Mouse (Mus musculus) yolk sac, embryonic 10.5 days (tissue): ENCODE results near the gene Surf1.

ENCODE experiments used
- DNase-seq: peaks from one replicate; pipeline ENCODE4 v3.0.0-alpha.2; 2017; ENCODE audit warnings: low spot score

The Surf1 gene

DNA sequence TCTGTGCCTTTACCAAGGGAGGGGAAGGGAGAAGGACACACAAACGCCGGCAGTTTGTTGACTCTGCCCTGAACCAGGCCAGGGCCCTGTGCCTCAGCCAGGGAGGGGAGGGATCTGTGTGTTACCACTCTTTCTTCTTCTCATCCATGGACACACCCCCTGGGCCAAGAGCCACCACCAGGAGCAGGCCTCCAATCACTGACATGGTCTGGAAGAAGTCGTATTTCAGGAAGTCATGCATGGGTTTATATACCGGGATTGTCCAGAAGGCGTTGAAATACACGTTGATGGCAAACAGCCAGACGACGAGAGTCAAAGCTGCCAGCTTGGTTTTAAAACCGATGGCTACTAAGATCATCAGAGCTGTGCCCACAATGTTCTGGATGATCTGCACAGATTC, 5.5 kb upstream of the Surf1 start:
- DNase-seq: no peak

DNA sequence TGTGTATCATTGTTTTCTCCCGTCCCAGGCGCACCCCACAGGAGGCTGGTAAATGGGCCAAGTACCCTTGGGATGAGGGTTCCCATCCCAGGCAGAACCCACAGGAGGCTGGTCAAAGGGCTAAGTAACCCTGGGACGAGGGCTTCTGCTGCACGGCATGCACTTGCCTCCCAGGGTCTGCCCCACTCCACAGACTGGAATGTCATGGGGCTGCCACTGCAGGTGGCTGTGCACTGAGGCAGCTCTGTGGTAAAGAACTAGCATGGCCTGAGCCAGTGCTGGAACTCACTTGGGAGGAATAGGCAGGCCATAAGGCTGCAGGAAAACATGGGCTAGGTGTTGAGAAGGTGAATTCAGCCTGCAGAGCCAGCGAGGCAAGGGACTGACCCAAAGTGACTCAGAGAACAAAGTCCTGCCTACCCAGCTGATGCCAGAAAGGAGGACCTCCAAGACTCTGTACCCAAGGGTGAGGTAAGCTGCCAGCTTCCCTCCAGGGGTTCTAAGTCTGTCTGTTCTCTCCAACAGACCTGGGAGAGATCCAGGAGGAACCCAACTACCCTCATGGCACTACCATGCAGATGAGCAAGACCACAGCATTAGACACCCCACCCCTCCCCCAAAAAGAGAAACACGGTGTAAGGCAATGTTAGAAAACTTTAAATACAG, 4.0 kb upstream of the Surf1 start:
- no peak for DNase-seq

GRCm38 (mm10) chr2:26919684-26920083, 3.4 kb upstream of the Surf1 start:
- no peak for DNase-seq

DNA sequence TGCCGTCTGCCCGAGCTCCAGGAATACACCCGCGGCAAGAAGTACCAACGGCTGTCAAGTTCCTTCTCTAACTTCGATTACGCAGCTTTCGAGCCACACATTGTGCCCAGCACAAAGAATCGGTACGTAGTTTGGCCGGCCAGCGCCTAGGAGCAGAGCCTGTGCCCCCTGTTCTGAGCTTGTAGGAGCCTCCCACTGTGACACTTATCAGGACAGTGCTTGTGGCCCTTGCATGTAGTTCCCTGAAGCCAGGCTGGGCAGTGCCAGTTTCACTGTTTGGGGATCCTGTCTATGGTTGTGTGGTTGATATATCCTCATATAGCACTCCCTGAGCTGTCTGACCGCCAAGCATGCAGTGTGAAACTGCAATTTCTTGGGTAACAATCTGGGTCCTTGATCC, 408 bp upstream of the Surf1 start:
- no peak for DNase-seq

DNA sequence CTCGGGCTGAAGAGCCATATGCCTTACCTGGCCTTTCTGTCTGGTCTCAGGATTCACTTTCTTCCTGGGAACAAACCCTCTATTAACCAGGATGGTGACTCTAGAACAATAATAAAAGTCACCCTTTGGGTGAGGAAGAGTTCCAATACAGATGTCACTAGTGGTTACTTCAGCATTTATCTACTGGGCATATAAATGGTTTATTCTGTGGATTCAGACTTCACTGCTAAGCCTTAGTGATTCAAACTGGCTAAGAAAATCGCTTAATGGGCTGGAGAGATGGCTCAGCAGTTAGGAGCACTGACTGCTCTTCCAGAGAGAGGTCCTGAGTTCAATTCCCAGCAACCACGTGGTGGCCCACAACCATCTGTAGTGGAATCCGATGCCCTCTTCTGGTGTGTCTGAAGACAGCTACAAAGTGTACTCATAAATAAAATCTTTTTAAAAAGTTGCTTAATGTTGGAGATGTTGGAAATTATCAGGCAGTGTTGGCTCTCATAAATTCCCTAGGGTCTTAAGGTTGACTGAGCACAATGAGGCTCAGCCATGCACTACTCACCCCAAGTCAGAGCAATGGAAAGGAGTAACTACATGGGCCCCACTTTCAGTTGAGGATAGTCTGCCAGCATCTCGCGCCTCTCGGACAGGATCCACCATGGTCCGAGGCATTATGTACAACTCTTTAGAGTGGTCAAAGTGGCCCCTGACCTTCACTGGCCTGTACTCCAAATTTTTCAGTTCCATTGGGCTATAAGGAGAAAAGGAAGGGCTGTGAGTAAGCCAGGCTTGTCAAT, 2.0 kb downstream of the Surf1 start:
- no peak for DNase-seq

DNA sequence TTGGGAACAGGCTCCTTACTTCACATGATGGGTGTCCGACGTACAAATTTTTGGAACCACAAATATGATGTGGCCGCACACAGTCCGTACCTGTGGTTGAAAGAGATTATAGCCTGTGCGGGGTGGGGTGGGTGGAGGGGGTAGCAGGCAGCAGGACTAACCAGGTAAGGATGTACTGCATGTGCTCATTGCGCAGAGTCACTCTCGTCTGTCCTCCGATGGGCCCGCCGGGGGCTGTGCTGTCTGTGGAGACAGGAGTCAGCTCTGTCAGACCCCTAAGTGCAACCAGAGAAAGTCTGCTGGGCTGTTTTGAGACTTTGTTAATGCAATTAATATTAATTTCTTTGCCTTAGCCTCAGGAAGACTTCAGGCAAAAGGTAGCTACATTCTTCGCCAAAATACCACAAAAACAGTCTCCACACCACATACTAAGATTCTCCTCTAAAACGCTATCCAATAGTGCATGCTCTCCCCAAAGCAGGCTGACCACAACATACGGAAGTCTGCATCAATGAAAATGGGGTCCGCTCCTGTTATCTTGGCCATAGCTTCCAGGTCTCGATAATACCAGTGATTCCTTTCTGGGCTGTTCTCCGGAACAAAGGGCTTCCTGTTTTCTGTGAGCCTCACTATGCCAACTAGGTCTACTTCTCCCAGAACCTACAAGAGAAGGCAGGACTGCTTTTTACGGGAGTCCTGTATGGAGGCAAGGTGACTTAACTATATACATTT, 2.7 kb downstream of the Surf1 start:
- no peak for DNase-seq

GRCm38 (mm10) chr2:26912253-26912770, 4.0 kb downstream of the Surf1 start:
- no peak for DNase-seq

GRCm38 (mm10) chr2:26910994-26911765, 5.2 kb downstream of the Surf1 start:
- DNase-seq: no peak

GRCm38 (mm10) chr2:26910124-26910993, 6.0 kb downstream of the Surf1 start, which contains the start of the genes Med22 and Rpl7a:
Gene Med22, minus strand, starts transcription at chr2:26910677.
Gene Rpl7a, plus strand, starts transcription at chr2:26910764.
- DNase-seq: peak; percentile 98

DNA sequence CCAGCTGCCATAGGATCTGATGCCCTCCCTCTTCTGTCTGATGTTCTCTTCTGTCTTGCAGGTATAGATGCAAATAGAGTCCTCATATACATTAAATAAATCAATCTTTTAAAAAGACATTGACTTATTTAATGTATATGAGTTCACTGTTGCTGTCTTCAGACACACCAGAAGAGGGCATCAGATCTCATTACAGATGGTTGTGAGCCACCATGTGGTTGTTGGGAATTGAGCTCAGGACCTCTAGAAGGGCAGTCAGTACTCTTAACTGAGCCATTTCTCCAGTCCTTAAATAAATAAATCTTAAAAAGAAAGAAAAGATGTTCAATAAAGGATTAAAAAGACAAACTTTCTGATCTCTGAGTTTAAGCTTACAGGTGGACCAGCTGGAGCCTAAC, 6.9 kb downstream of the Surf1 start:
- DNase-seq: no peak

- DNase-seq: no peak
These were observed 7.5 kb downstream of the Surf1 start for GRCm38 (mm10) chr2:26908710-26909386.

- DNase-seq: no peak
These were observed 9.2 kb downstream of the Surf1 start for GRCm38 (mm10) chr2:26907109-26907508.

GRCm38 (mm10) chr2:26906431-26906830, 9.9 kb downstream of the Surf1 start:
- no peak for DNase-seq

- no peak for DNase-seq
These were observed 10.4 kb downstream of the Surf1 start for GRCm38 (mm10) chr2:26905936-26906335.

DNA sequence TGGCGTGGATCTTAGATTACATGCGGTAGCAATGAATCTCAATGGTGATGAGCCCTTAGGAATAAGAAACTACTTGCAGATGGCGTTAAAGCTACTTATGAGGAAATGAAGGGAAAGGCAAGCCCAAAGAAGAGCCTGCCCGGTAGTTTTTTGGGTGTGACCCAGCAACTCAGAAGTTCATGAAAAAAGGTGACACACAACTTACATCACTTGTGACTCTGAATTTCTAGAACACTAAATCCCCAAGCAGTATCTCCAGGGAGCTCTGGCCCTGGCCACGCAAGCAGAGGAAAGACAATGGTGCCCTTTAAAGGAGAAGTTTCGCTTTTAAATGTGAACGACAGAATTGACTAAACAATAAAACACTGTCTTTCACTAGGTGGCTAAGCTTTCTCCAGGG, 13.0 kb downstream of the Surf1 start:
- no peak for DNase-seq

GRCm38 (mm10) chr2:26902467-26903220, 13.7 kb downstream of the Surf1 start, which contains the start of gene Surf6:
Gene Surf6, minus strand, starts transcription at chr2:26902879.
- DNase-seq: peak; percentile 98

- no peak for DNase-seq
These were observed 14.4 kb downstream of the Surf1 start for GRCm38 (mm10) chr2:26901834-26902400.

DNA sequence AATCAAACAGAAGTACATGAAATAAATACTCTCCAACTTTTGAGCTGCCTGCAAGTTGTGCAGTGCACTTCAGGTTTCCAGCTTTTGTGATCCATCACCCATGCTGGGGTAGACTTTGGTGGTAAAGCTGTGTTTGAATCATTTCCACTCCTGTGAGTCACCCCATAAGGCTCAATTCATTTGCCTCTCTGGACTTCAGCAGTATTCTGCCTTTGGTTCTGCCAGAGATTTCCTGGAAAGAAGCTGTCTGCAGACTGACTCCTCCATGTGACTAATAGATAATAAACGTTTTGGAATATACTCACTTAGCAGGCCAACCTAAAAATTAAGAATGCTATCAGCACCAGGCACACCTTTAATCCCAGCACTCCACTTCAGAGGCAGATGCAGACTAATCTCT, 15.6 kb downstream of the Surf1 start:
- no peak for DNase-seq

- DNase-seq: no peak
These were observed 20.4 kb downstream of the Surf1 start for GRCm38 (mm10) chr2:26895898-26896297.
